Mouse (Mus musculus): ENCODE measurements around the gene Numb. TPM values are rescaled to one million over a fixed set of nuclear protein-coding genes. Genes with fewer than 3 reads are reported as not detected.

The Numb gene
- total RNA-seq, 4 experiments from 2014 or later = 27.6 to 36.5 (median 29.3) TPM

Other genes starting within 250 kb of the Numb start
- 10 to 100 TPM; 30.1 to 40.0 (median 34.9) TPM for gene Psen1, start 233.8 kb downstream of the Numb start, total RNA-seq (2022)
- 1 to 10 TPM; 3.6 to 7.5 (median 6.5) TPM for gene Papln, start 158.3 kb downstream of the Numb start, total RNA-seq (2022)
- gene Riox1, start 28.7 kb upstream of the Numb start, total RNA-seq (2022) = 1 to 10 TPM; 4.3 to 5.9 (median 4.7) TPM
- not detected for gene Heatr4, start 62.9 kb upstream of the Numb start, total RNA-seq (2022)
- 100 to 1,000 TPM; 102 to 134 (median 110) TPM for gene Acot2, start 65.9 kb upstream of the Numb start, total RNA-seq (2022)
- gene Acot1, start 87.6 kb upstream of the Numb start, total RNA-seq (2022) = 10 to 100 TPM; 29.0 to 59.1 (median 44.3) TPM
- 1 to 10 TPM in 3 of 4 experiments, under 1 TPM in 1; 0.73 to 1.5 (median 1.3) TPM for gene Acot4, start 116.4 kb upstream of the Numb start, total RNA-seq (2022)
- gene Gm49366, start 117.0 kb upstream of the Numb start, total RNA-seq (2022) = under 1 TPM in 1 of 4 experiments, not detected in 3; 0.81 TPM
- 1 to 10 TPM in 1 of 4 experiments, under 1 TPM in 3; 0.38 to 1.4 (median 0.95) TPM for gene Acot3, start 130.2 kb upstream of the Numb start, total RNA-seq (2022)
- not detected for gene Acot5, start 147.4 kb upstream of the Numb start, total RNA-seq (2022)
- 1 to 10 TPM; 1.9 to 2.8 (median 2.4) TPM for gene Acot6, start 178.7 kb upstream of the Numb start, total RNA-seq (2022)
- gene Dnal1, start 192.4 kb upstream of the Numb start, total RNA-seq (2022) = 1 to 10 TPM; 6.2 to 7.8 (median 7.0) TPM
- gene Pnma1, start 226.6 kb upstream of the Numb start, total RNA-seq (2022) = under 1 TPM in 2 of 4 experiments, not detected in 2; 0.11 TPM

Measured in heart, adult 8-10 months (tissue).